Mouse (Mus musculus) neutrophil, adult 5-6 weeks (primary cell): ENCODE measurements around the gene Olfr784. TPM values are rescaled to one million over a fixed set of nuclear protein-coding genes. Genes with fewer than 3 reads are reported as not detected.
"Not testable (repeated sequence)": the region's sequence is repeated elsewhere in the genome, so short reads cannot be mapped to it uniquely, and the experiment has no call there.

Source experiments
- ATAC-seq: fragments of 151-379, 151-347 bp; 2 replicates; pipeline ENCODE4 v1.8.0; 2017; ENCODE audit warnings: mild to moderate bottlenecking, moderate TSS enrichment; ENCODE audit not compliant: insufficient number of reproducible peaks, poor library complexity, low FRiP score, severe bottlenecking; ENCODE audit errors: extremely low read depth
- total RNA-seq: library from RNA; stranded (forward); fragments of 200-1000 nt; gene quantifications from 2 replicates; pipeline ENCODE4 v1.2.3, GENCODE M21; 2017

Gene Olfr784
- total RNA-seq: not detected in 2 replicates

- ATAC-seq: no peak
These were observed at the start of gene Olfr784 for GRCm38 (mm10) chr10:129383783-129384182. Gene Olfr784 (plus strand): TSS chr10:129384083.

- no peak for ATAC-seq
These were observed 35.3 kb upstream of the Olfr784 start, which contains the start of gene Olfr782 for GRCm38 (mm10) chr10:129348550-129348949. Gene Olfr782 (plus strand): TSS chr10:129348850.

- ATAC-seq: not testable (repeated sequence)
These were observed 31.4 kb upstream of the Olfr784 start for GRCm38 (mm10) chr10:129352475-129352874.

- not testable (repeated sequence) for ATAC-seq
These were observed 27.4 kb upstream of the Olfr784 start for GRCm38 (mm10) chr10:129356496-129356895.

GRCm38 (mm10) chr10:129357307-129357706, 26.6 kb upstream of the Olfr784 start:
- ATAC-seq: no peak

- ATAC-seq: not testable (repeated sequence)
These were observed 9.8 kb upstream of the Olfr784 start for GRCm38 (mm10) chr10:129374051-129374450.

GRCm38 (mm10) chr10:129400892-129401291, 17.0 kb downstream of the Olfr784 start:
- ATAC-seq: no peak

- no peak for ATAC-seq
These were observed 21.2 kb downstream of the Olfr784 start, which contains the start of gene Olfr785 for GRCm38 (mm10) chr10:129405126-129405525. Gene Olfr785 (plus strand): TSS chr10:129405426.

GRCm38 (mm10) chr10:129427006-129427405, 43.1 kb downstream of the Olfr784 start, which contains the start of gene Olfr786:
Gene Olfr786 (plus strand): TSS chr10:129427306.
- ATAC-seq: no peak

Other genes with a start within 250 kb of the Olfr784 start
- gene Olfr770, start 245.1 kb upstream of the Olfr784 start, total RNA-seq: not detected in 2 replicates
- not detected in 2 replicates for gene Olfr771, start 219.3 kb upstream of the Olfr784 start, total RNA-seq
- gene Olfr772, start 206.2 kb upstream of the Olfr784 start, total RNA-seq: not detected in 2 replicates
- gene Olfr773, start 196.7 kb upstream of the Olfr784 start, total RNA-seq: not detected in 2 replicates
- gene Olfr774, start 147.9 kb upstream of the Olfr784 start, total RNA-seq: 0.93 TPM in 1 of 2 replicates, not detected in the other
- not detected in 2 replicates for gene Olfr775, start 135.7 kb upstream of the Olfr784 start, total RNA-seq
- gene Olfr776, start 125.0 kb upstream of the Olfr784 start, total RNA-seq: not detected in 2 replicates
- not detected in 2 replicates for gene Olfr777, start 112.6 kb upstream of the Olfr784 start, total RNA-seq
- gene Olfr780, start 66.0 kb upstream of the Olfr784 start, total RNA-seq: not detected in 2 replicates
- gene Olfr781, start 55.2 kb upstream of the Olfr784 start, total RNA-seq: not detected in 2 replicates
- gene Olfr782, start 35.2 kb upstream of the Olfr784 start, total RNA-seq: not detected in 2 replicates
- not detected in 2 replicates for gene Olfr785, start 21.3 kb downstream of the Olfr784 start, total RNA-seq
- gene Olfr786, start 43.2 kb downstream of the Olfr784 start, total RNA-seq: not detected in 2 replicates
- not detected in 2 replicates for gene Olfr787, start 77.8 kb downstream of the Olfr784 start, total RNA-seq
- not detected in 2 replicates for gene Olfr788, start 86.9 kb downstream of the Olfr784 start, total RNA-seq
- not detected in 2 replicates for gene Olfr789, start 100.7 kb downstream of the Olfr784 start, total RNA-seq
- gene Olfr790, start 114.4 kb downstream of the Olfr784 start, total RNA-seq: not detected in 2 replicates
- gene Olfr791, start 137.7 kb downstream of the Olfr784 start, total RNA-seq: not detected in 2 replicates
- not detected in 2 replicates for gene Olfr792, start 155.1 kb downstream of the Olfr784 start, total RNA-seq
- 0.25 TPM in 1 of 2 replicates, not detected in the other for gene Olfr794, start 183.6 kb downstream of the Olfr784 start, total RNA-seq
- not detected in 2 replicates for gene Olfr796, start 228.5 kb downstream of the Olfr784 start, total RNA-seq
- gene Olfr798, start 243.9 kb downstream of the Olfr784 start, total RNA-seq: not detected in 2 replicates